Mouse (Mus musculus) thymus, adult 2 months (tissue): ENCODE measurements around the gene Esyt3.

Source experiments
- CTCF ChIP-seq: fragments of 200-500 bp; IDR thresholded peaks from 2 replicates; pipeline ENCODE4 v1.5.1; 2012; ENCODE audit warnings: mild to moderate bottlenecking, control low read depth, low read length, moderate library complexity, borderline replicate concordance; ENCODE audit not compliant: control insufficient read depth, poor library complexity, insufficient read depth; ENCODE audit errors: extremely low read depth
- POLR2A ChIP-seq: fragments of 200-500 bp; IDR thresholded peaks from 2 replicates; pipeline ENCODE4 v1.6.1; 2012; ENCODE audit warnings: mild to moderate bottlenecking, low read length, control low read depth, moderate library complexity; ENCODE audit not compliant: control insufficient read depth, poor library complexity, insufficient read depth; ENCODE audit errors: extremely low read depth

GRCm38 (mm10) chr9:99379194-99379593, 20.8 kb upstream of the Esyt3 start:
- TF ChIP-seq CTCF (no peak), POLR2A (no peak)
